Mouse (Mus musculus) CH12F3 (cell line): ENCODE data around the gene Pcdh8.

ENCODE experiments used
- in situ Hi-C: fragments of 300-500 bp; cut with MboI; formaldehyde crosslinking; loops from 2 replicates; pipeline ENCODE4 v1.14.3; 2020; ENCODE audit warnings: low sequenced_read_pairs

Pcdh8 gene

GRCm38 (mm10) chr14:79771094-79771535 lies at the start of gene Pcdh8:
Gene Pcdh8 (minus strand): TSS chr14:79771312.
- in situ Hi-C loops = no loop called here

- in situ Hi-C loops = no loop called here
These were observed 43.6 kb upstream of the Pcdh8 start for GRCm38 (mm10) chr14:79814709-79815108.

GRCm38 (mm10) chr14:79814084-79814483 lies 43.0 kb upstream of the Pcdh8 start:
- in situ Hi-C loops = no loop called here

- in situ Hi-C loops = no loop called here
These were observed 22.1 kb upstream of the Pcdh8 start for GRCm38 (mm10) chr14:79793179-79793578.

GRCm38 (mm10) chr14:79789535-79789934 lies 18.4 kb upstream of the Pcdh8 start:
- in situ Hi-C loops = no loop called here

GRCm38 (mm10) chr14:79788656-79789204 lies 17.6 kb upstream of the Pcdh8 start:
- in situ Hi-C loops = no loop called here

GRCm38 (mm10) chr14:79787918-79788317 lies 16.8 kb upstream of the Pcdh8 start:
- in situ Hi-C loops = no loop called here

GRCm38 (mm10) chr14:79785400-79785799 lies 14.3 kb upstream of the Pcdh8 start:
- in situ Hi-C loops = no loop called here

GRCm38 (mm10) chr14:79780889-79781288 lies 9.8 kb upstream of the Pcdh8 start:
- in situ Hi-C loops = no loop called here

GRCm38 (mm10) chr14:79780332-79780731 lies 9.2 kb upstream of the Pcdh8 start:
- in situ Hi-C loops = no loop called here

- in situ Hi-C loops = no loop called here
These were observed 8.7 kb upstream of the Pcdh8 start for GRCm38 (mm10) chr14:79779841-79780240.

- in situ Hi-C loops = no loop called here
These were observed 2.6 kb upstream of the Pcdh8 start for GRCm38 (mm10) chr14:79773425-79774391.

- in situ Hi-C loops = no loop called here
These were observed 845 bp upstream of the Pcdh8 start for GRCm38 (mm10) chr14:79771802-79772511.

- in situ Hi-C loops = no loop called here
These were observed 612 bp downstream of the Pcdh8 start for GRCm38 (mm10) chr14:79770306-79771093.

GRCm38 (mm10) chr14:79769618-79770017 lies 1.5 kb downstream of the Pcdh8 start:
- in situ Hi-C loops = no loop called here

- in situ Hi-C loops = no loop called here
These were observed 2.1 kb downstream of the Pcdh8 start for GRCm38 (mm10) chr14:79768996-79769395.

GRCm38 (mm10) chr14:79768076-79768830 lies 2.9 kb downstream of the Pcdh8 start:
- in situ Hi-C loops = no loop called here

GRCm38 (mm10) chr14:79767601-79768000 lies 3.5 kb downstream of the Pcdh8 start:
- in situ Hi-C loops = no loop called here

- in situ Hi-C loops = no loop called here
These were observed 5.8 kb downstream of the Pcdh8 start for GRCm38 (mm10) chr14:79765196-79765765.
